Mouse (Mus musculus) cerebellum, adult 8-10 months (tissue): ENCODE measurements at regions not wholly inside any gene's neighbourhood (a gene's known extent, or its start where the extent isn't known, plus 50 kb on each side); places are given as distances from the start of the nearest gene placed in this dataset.

ENCODE experiments used
- DNase-seq: peaks from one replicate; pipeline ENCODE4 v3.0.0; 2022

DNA sequence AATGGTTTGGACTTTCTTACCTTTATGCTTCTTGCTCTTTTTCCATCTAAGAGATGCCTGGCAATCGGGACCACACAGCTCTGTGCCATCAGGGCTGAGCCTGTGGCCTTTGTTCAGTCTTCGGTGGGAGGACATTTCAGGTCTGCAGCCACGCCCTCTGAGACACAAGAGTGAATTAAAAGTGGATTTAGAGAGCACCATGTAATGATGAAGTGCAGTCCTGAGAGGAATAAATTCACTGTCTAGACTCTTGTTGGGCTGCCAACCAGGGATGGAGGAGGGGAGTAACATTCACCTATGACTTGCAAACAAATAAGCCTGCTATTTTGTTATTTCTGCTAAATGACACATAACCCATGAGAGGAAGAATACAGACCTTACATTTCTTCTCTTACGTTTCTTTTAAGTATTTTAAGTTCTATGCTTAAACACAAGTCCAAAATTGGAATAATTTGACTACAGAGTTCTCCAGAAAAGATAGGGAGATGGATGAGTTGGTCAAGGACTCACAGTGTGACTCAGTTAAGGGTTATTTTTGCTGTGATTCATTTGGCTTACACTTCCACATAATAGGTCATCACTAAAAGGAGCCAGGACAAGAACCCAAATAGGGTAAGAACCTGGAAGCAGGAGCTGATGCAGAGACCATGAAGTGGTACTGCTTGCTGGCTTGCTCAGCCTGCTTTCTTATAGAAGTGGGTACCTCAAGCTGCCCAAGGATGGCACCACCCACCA, 484.3 kb downstream of the Nuf2 start:
- DNase-seq, result no peak

DNA sequence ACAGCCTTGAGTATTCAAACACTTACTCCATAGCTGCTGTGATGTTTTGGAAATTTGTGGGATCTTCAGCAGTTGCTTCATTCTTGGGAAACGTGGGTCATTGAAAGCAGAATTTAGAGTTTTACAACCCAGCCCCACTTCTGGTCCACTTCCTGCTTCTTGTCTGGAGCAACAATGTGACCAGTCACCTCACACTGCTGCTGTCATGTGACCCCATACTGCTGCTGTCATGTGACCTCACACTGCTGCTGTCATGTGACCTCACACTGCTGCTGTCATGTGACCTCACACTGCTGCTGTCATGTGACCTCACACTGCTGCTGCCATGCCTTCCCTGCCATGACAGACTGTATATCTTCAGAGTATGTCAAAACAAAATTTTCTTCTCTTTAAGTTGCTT, 497.7 kb downstream of the Nuf2 start:
- DNase-seq, result no peak

DNA sequence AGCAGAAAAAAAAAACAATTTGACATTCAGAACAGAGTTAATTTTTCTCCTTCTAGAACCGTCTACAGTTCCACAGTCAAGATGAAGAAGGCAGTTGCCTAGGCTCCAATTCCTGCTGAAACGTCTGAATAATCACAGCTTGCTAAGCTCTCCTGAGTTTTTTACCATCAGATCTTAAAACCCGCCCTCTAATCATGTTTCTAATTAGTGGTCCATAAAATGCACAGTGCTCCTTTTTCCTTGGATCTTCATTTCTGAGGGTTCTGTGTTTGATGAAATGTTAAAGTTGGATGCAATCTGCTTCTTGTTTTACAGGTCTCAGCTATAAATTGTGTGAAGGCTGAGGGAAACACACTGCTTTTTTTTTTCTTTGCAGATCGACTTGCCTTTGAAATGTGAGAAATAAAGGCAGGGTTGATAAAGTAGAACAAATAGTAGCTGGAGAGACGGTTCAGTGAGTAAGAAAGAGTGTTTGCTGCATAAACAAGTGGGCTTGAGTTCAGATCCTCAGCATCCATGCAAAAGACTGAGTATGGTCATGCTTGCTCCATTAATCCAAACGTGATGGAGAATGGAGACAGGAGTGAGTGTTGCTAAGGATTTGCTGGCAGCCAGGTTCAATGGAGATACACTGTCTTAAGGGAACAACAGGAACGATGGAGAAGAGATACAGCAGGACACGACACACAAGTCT, 499.3 kb downstream of the Nuf2 start:
- DNase-seq, result no peak

DNA sequence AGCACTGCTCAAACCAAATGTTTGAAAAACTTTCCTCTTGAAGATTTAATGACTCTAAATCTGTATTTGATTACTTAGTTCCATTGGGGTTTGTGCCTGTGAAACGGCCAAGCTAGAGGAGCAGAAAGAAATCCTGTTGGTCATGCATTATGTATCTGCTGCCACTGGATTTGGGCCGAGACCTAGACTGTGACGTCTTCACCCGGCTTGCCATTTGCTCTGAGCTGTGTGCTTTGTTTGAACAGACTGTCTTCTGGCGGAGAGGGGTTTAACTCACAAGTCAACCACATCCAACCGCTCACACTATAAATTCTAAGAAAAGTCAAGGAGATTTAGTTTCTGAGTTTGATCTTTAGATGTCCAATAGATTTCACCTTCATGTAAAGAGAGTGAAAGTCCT, 503.6 kb downstream of the Nuf2 start:
- no peak for DNase-seq

DNA sequence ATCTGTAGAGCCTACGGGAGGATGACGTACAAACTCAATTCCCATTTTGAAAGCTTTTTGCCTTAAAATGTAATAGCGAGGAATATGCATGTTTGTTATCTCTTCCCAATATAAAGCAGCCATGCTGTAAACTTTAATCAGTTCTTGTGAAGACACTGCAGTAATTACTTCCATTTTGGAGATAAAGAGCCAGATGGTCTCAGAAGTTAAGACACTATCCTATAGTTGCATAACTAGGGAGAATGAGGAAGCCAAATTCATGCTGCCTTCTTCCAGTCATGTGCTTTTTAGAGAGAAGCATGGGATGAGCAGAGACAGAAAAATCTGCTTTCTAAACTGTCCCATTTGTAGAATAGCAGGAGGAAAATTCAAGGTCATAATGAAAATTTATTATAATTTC, 504.0 kb downstream of the Nuf2 start:
- DNase-seq, result no peak

DNA sequence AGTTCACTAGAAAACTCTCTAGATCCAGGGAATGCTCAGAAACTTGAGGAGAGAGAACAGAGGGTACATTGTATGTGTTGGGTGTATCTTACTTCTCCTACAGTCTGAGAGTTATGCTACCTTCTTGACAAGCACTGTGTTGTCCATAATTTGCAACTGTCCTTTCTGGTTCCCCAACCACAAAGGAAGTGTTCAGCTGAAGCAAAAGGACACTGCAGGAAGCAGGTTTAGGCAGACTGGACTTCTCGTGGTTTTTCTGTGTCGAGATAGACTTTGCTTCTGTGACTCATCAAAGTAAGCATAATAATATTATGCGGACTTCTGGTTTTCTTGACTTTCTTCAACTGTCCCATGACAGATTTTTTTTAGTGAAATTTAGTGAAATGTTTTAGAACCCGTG, 506.7 kb downstream of the Nuf2 start:
- no peak for DNase-seq

DNA sequence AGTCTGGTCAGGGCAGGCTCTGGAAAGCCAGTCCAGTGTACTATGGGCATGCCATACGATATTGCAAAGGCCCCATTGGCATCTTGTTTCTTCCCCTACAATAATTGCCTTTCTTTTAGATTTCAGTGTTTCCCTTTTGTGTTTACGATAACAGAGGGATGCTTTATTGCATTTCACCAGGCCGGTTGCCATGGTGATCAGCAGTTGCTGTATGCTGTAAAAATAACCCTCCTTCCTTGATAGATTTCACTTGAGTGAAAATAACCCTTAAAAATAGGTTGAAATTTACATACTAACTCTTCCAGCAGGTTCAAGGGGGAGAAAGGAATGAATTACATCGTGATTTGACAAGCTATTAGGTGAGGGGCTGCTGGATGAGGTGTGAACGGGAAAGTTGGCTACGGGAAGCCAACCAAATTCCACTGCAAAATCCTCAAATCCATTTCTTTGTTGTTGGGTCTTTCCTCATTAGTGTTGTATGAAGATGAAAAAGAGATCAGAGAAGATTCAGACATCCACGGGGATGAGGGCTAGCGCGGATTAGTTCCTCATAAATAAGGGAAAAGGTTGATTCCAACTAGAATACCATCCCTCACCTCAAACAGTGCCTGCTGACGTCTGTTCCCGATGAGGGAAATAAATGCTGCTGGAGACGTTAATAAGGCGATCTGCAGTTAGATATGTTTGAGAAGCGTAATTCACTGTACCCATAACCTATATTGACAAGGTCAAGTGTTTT, 539.6 kb downstream of the Nuf2 start:
- DNase-seq, result no peak

DNA sequence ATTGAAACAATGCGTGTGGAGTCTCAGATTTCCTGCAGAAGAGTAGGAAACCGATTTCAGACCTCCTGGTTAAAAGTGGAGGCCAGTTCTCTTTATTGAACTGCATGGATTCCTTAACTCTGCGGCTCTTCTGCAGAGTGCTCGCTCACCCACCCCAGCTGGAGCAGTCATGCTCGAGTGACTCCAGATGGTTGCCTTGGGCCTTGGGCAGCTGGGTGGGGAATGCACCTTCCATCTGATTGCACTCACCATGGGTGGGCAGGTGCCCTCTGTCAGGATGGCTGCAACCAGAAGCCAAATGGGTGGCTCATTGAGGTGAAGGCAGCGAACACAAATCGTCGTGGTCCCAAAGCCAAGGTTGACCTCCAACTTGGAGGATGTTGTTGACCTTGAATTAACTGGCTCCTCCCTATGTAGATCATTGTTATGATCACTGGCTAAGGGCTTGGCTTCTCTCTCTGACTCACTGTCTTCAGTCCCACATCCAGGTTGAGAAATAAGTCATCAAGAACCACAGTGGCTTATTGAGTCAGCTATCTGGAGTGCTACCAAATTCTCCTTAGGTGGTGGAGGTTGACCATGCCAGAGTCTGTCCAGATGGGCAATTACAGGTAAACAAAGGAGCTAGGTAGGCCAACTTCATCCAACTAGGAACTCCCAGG, 543.1 kb upstream of the Pbx1 start:
- no peak for DNase-seq

DNA sequence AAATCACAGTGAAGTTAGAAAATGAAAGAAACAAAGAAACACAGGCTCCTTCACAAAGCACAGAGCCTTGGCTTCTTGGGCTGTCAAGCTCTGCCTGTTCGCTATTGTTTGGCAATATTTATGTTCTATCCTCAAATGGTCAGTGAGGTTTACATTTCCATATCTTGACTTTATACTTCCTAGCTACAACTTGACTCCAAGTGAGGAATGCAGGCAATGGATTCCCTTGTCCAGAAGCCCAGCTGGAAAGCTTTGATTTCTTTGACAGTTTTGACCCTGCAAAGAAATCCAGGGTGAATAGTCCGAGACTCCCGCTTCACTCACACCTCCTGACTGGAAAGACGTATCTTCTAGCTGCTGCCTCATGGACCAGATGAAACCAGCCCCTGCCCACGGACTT, 537.3 kb upstream of the Pbx1 start:
- DNase-seq, result no peak

DNA sequence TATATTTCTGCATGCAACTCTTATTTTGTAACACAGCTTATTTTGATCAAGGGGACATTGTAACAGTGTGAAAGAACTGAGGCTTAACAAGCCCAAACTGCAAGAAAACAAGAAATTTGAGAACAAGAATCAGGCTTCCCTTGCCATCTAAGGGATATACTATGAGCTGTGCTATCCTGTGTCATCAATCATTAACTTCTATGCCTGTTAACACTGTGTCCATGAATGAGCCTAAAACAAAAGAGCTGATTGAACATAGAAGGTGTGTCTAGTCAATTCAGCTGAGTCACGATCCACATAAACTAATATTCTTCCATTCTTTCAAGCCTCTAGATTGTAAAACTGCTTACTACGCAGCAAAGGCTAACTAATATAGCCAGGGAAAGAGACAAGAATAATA, 535.3 kb upstream of the Pbx1 start:
- no peak for DNase-seq

DNA sequence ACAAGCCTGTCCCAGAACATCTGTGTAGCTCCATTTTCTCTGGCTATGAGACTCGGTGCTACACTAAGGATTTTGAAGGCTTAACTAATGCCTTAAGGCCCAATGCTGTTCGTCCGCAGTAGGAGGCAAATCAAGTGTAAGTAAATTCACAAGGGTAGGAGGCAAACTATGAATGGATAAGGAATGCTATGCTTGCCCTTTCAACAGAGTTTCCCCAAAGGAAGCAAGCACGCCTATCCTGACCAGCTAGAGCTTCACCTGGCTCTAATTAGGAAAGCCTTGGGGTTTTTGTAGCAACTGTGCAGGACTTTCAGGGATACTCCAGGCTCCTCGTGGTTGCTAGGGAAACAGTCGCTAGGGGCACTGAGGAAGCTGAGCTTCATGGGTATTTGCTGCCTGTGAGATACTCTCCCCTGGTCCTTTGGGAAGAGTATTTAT, 532.4 kb upstream of the Pbx1 start:
- no peak for DNase-seq

DNA sequence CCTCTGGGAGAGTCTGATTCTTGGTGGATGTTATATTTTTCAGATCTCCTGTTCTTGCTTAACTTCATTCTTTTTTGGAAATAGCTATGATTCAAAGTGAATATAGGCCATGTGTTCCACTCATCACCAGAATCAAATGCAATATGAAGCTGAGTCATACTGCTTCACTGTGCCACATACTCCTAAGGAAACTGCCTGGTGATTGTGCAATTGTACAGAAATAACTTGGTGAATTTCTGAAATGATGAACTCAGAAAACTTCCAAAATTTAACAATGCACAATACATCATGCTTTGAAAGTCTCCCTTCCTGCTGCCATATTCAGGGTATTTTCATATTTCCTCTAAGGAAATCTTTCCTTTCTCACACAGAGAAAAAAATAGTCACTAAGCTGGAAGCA, 518.9 kb upstream of the Pbx1 start:
- no peak for DNase-seq

DNA sequence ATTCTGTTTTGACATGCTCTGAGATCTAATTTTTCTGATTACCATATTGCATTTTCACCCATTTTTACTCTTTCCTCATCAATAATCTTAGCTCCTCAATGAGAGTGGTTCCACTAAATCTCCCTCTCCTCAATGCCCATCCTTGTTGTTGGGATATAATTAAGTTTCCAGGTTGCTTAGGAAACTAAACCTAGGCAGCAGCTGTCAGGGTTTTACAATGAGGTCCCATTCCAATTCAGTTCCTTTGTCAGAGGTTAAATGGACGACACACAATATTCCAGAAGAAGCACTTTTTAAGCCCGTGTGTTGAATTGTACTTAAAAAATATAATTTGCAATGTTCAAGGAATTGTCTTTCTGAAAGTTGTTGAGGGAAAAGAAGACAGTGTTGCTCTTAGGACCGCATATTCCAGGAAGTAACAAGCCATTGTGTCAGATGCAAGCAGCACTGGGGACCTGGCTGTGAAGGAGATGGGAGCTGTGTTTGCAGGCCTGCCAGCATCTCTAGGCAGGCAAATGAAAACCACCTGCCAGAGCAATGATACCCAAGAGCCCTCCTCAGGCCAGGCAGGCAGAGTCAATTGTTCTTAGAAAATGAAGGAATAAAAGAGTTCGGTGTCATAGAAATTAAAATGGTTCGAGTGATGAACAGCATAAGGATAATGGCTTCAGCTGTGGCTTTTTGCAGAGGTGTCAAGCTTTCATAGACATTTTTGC, 492.2 kb upstream of the Pbx1 start:
- no peak for DNase-seq

DNA sequence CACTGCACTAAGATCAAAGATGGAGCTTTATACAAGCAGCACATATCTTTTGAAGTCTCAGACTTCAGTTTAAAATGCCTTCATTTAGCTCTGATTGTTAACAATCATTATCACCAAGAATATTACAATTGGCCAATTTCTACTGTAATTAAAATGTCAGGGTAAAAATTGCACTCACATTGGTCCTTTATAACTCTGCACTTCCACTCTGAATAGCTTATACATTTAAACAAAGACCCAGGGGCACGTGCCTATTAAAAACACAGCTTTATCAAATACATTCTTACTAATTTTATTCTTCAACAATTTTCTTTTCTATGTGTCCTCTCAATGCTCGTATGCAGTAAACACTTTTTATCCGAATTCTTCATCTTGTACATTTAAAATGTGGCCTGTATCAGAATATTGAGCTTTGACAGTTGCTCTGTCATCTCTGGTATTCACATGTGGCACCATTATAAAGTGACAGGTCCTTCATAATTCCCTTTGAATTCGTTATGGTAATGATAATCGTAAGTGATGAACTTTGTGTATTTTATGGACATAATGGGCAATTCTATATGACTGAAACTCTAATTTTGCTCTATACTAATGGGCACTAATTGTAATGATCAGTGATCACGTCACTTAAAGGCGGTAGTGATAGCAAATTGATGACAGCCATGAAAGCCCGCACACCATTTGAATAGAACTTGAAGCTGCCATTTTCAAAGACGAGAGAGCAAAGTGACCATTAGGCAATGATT, 486.4 kb upstream of the Pbx1 start:
- no peak for DNase-seq

DNA sequence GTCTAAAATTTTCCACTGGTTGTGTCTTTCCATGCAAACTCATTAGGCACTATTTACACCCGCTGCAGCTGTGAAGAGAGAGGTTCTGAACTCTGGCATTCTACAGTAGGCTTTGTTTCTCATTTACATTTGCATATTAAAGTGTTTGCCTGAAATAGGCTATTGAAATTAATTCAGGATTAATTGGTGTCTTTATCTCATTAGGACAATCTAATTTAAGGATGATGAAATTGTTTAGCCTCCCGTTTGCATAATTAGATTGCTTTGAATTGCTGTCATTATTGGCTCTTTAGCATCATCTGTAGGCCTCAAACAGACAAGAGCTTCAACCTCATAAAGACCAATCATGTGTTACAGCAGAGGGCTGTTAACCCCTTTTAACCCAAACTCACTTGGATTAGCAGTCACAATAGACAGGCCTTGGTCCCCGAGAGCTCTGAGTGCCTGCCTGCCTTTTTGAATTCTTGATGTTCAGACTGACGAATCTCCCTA, 476.7 kb upstream of the Pbx1 start:
- DNase-seq, result no peak

DNA sequence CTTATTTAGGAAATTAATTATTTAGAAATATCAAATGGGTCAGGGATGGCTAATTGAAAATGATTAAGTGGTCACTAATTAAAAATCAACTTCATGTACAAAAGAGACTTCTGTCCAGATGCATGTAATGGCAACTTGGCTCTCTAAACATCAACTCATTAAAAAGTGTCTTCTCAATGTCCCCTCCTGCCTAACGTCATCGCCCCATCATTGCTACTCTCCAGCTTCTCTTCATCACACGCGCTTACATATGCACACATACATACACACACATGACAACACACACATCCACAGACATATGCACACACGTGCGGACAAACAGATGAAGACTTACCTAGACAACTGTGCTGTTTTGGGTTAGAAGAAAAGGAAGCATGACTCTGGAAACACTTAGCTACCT, 476.1 kb upstream of the Pbx1 start:
- DNase-seq, result no peak

DNA sequence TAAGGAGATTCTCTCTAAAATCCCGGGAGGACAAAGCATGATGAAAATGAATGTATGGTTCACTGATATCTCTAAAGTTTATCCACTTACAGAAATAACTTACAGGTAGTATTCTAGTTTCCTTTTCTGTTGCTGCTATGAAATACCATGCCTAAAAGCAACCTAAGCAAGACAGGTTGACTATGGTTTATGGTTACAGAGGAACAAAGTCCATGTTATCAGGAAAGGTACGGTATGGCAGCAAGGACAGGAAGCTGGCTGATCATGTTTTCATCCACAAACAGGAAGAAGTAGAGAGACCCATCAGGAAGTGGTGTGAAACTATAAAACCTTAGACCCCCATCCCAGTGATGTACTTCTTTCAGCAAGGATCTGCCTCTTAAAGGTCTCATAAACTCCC, 466.4 kb upstream of the Pbx1 start:
- no peak for DNase-seq

DNA sequence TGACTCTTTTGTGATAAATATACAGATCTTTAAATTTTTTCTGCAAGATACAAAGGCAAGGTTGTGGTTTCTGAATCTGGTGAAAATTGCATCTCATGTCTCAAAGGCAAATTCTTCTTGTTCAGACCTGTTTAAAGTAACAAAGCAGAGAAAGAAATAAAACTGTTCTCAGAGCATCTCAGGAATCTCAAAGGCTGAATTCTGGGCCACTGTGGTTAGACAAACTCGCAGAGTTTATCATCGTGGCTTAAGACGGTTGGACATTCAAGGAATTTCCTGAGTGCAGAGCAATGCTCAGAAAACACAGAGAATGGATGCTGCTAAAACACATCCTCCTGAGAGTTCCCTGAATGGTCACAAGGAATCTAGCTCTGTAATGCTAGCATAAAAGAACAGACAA, 429.5 kb upstream of the Pbx1 start:
- DNase-seq, result no peak

DNA sequence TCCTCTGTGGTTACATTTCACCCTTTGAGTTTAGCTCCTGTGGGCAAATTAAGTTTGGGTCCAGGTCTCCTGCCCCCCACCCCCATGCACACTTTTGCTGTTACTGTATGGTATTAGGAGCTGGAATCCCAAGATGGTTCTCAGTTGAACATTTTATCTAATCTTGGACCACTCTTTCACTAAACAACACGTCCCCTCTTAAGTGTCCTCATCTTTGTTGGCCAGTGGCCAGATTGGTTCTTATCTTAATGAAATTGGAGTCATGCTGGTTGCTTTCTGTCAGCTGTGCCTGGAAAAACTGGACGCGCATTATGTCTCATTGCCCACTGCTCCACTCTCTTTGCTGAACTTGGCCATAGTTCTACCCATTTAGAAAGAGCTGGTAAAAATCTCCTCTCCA, 391.1 kb upstream of the Pbx1 start:
- no peak for DNase-seq

DNA sequence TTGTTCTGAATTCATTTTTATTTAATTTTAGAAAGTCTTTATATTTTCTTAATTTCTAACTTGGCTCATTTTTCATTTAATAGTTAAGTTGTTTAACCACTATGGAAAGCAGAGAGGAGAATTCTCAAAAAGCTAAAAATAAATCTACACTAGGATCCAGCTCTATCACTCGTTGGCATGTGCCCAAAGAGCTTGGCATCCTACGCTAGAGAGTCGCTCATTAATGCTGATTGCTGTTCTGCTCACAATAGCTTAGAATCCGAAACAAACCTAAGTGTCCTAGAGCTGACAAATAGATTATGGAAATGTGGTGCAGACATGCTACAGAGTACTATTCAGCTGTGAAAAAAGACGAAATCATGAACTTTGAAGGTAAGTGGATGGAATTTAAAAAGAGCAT, 386.3 kb upstream of the Pbx1 start:
- no peak for DNase-seq

DNA sequence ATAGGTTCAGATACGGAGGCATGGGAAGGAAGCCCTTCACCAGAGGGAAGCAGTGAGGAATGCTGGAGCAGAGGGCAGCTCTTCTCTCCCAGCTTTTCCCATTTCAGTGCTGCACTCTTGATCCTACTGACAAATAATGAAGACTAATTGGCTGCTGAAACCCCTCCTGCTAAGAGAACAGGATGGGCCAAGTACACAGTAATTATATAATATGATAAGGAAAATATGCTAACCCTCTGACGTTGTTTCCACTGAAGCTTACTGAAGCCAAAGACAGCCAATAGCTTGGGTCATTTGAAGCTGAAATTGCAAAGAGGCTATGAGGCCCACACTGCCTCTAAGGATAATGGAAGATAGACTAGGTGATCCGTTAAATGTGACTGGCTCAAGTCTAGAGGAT, 375.0 kb upstream of the Pbx1 start:
- no peak for DNase-seq

DNA sequence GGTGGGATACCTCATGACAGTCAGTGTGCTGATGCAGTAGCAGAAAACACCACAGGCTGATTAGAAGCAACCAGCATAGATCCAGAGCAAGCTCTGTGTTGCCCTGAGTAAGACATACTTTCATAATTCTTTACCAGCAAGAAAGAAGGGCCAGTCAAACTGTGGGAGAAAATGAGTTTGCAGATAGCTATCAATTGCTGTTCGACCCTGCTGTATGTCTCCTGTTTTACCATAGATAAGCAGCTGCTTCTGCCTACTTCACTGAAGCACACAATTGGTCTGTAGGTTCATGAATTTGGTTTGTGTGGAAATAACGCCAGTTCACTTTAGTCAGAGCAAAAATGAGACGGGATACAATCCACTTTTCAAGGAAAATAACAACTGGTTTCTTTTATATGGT, 373.4 kb upstream of the Pbx1 start:
- DNase-seq, result no peak
